Mouse (Mus musculus): ENCODE data around the gene Hoxb13.
A peak's percentile ranks its signal among the peaks of the same experiment; 100 is the strongest.

Gene Hoxb13

DNA sequence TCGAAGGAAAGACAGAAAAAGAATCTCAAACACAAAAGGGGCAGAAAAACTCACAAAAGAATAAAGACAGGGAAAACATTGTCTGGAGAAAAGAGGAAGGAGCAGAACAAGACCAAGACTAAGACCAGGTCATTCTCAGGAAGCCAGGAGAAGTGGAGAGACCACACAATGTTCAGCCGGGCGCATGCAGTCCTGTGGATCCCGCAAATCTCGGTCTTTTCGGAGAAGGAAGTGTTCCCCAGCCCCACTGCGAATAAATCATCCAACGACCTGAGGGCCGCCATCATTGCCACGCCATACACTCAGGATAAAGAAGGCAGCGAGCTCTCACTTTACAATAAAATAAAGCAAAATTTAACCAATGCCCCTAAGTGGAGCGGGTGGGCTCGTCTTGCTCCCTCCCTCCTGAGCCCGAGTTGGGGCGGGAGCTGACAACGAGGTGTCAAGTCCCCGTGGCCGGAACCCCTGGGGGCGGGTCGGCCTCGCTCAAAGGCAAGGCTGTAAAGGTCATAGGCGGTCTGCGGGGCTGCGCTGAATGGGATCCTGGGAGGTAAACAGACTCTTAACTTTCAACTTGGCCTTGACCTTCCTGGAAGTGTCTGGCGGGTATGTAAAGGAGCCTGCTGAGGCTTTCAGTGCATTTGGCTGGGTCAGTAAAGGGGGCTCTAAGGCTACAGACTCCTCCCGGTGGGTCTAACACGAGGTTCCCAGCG, 4.2 kb upstream of the Hoxb13 start:
- no peak for DNase-seq (ENCODE audit: low spot score)

DNA sequence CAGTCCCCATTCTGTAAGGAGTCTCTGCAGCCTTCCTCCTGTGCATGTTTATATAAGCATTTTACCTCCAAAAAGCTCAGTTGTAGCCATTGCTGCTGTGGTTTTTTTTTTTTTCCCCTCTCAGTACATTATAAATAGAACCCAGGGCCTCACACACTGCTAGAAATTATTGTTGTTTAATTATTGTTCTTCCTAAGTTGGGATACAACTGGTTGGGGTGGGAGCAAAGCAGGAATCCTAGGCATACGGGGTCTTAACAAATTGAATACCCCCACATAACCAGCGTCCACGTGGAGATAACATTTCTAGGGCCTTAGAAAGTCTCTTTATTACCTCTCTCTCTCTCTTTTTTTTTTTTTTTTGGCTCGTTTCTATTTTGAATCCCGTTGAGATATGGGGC, 3.0 kb upstream of the Hoxb13 start:
- no peak for DNase-seq (ENCODE audit: low spot score)

DNA sequence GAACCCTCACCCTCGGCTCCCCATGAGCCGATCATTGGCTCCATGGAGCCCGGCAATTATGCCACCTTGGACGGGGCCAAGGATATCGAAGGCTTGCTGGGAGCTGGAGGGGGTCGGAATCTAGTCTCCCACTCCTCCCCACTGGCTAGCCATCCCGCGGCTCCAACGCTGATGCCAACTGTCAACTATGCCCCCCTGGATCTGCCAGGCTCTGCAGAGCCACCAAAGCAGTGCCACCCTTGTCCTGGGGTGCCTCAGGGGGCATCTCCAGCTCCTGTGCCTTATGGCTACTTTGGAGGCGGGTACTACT, 240 bp downstream of the Hoxb13 start:
- DNase-seq (ENCODE audit: low spot score), result no peak

DNA sequence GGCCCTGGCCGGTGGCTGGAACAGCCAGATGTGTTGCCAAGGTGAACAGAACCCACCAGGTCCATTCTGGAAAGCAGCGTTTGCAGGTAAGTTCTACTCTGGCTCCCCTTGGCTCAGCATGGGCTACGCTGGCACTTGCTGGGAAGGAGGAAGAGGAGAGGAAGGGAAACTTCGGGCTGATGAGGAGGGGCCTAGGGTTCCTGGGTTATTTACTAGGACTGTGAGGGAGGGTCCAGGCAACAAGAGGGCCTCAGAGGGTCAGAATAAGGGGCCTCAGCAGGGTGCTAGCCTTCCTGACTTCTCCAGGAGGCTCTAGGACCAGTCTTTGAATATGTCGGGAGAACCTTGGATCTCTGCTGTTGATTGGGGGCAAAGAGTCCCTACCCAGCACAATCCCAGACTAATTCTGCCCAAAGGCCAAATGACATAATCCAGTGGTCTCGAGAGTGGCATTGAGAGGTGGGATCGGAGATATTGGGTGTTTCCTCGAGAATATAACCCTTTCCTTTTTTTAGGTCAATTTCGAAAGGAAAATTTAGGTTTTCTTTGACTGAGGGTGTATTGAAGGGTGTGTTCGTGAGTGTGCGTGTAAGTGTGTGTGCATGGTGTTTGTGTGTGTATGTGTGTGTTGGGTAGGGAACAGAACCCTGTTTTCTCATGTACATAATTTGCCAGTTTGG, 985 bp downstream of the Hoxb13 start:
- no peak for DNase-seq (ENCODE audit: low spot score)

DNA sequence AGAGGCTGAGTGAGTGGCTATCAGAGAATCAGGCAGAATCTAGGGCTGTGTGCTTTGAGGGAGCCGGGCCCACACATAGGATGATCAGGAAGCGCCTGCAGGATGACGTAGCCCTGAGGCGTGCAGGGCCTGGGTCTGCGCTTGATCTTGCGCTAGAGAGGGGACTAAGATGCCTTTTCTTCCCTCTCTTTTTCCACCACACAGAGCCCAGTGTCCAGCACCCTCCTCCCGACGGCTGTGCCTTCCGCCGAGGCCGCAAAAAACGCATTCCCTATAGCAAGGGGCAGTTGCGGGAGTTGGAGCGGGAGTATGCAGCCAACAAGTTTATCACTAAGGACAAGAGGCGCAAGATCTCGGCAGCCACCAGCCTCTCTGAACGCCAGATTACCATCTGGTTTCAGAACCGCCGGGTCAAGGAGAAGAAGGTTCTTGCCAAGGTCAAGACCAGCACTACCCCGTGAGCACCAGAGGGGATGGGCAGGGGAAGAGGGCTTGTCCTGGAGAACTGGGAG, 1.7 kb downstream of the Hoxb13 start:
- DNase-seq (ENCODE audit: low spot score), result no peak

DNA sequence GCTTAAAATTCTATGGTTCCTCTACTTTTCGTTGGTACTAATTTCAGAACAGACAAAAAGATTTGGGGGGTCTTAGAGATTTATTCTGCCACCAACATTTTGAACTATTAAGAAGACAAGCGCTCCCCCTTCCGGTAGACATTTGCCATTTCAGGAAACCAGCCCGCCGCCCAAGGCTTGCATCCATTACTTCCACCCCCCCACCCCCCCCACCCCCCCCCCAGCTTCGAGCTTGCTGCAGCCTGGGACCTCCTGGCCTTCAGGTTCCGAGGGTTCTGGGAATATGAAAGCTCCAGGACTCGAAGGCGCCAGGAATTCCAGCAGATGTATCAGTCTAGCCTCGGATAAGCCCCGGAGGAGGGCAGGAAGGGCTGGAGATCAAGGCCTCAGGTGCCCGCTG, 4.5 kb downstream of the Hoxb13 start:
- DNase-seq (ENCODE audit: low spot score), result no peak

DNA sequence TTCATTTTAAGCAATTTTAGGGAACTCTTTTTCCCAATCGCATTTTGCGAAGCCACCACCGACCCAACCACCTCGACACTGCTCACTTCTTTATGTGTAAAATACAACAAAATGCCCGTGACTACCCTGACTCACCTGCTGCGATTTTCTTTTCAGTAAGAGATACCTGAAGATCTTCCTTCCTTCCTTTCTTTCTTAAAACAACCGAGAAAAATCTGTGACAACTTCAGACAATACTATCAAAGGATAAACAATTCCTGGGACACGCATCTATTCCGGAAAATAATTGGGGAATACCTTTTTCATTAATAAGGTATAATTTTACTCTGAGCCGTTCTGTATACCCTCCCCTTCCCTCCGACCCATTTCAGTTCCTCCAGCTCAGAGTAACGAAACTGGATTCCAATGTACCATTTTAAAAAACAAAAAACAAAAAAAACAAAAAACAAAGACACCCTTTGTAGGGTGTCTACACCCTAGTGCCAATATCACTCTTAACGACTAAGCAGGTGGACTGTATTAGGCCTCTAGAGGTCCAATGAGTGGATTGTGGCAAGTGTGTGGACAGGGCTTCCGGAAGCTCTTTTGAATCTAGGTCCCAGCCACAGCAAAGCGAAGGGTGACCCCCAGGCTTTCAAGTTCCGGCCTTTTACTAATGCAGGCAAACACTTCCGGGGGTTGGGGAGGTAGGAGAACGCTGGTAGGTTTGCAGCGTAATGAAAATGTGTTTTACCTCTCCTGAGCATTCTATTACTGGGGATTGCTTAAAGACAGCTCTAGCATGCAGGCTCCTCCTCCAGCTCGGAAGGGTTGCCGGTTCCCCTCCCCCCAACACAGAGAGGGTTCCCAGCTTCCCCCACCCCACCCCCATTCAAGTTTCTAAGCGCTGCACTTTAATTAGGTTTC, 5.3 kb downstream of the Hoxb13 start:
- no peak for DNase-seq (ENCODE audit: low spot score)

DNA sequence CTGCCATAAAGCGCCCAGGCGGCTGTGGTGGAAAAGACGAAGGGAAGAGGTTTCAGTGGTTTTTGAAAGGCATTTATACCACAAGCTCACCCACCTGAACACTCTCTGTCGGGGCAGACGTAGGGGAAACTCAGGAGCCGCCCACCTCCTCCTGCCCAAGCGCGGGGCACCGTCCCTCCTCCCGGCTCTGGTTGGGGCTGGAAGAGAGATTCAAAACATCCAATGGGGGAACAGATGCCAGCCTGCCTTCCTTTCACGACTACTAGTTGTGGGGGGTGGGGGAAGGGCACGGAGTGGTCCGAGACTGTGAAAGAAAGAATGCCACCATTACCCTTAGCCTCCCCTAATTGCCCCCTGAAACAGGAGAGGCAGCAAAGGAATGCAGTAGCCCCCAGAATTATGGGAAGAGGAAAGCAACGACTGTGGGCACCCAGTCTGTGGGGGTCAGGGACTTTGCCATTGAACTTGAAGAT, 6.1 kb downstream of the Hoxb13 start:
- DNase-seq (ENCODE audit: low spot score), result no peak

DNA sequence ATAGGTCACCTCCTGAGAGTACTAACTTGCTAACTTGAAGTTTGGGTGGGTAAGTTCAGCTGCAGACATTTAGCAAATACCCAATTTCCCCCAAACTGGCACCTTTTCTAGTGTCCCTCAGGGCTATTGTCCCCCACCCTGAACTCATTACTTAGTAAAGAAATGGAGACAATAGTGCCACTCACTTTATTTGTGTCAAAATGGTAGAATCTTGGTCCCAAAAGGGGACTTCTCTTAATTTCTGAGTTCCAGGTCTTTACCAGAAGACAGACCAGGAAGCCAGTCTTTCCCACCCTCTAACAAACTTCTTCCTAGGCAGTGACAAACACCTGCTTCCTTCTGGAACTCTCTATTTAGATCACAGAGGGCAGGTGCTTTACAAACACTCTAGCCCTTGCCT, 7.6 kb downstream of the Hoxb13 start:
- DNase-seq (ENCODE audit: low spot score), result no peak

DNA sequence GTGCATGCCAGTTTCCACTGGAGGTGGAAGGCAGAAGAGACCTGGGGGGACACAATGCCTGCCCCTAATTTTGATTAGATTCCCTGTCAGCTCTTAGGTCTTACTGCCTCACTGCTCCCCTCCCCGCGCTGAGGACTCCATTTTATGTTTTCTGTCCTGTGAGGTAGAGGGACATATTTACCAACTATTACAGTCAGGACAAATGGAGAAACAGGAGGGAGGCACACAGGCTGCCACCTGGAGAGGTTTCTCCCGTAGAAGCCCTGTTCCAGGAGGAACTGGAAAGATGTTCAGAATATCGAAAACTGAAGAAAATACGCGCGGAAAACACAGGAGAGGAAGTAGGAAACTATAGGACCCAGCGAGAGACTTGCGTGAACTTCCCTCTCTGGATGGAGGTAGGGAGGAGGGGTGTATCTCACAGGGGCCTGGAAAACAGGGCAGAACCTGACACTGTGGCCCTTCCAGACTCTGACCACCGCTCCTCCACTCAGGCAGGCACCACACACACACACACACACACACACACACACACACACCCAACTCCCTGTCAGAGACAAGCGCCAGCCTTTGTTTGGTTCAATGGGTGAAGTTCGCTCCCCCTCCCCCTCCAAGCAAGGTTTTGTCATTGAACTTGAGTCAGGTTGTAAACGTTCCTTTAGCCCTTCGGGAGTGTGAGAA, 8.4 kb downstream of the Hoxb13 start:
- DNase-seq (ENCODE audit: low spot score), result no peak

DNA sequence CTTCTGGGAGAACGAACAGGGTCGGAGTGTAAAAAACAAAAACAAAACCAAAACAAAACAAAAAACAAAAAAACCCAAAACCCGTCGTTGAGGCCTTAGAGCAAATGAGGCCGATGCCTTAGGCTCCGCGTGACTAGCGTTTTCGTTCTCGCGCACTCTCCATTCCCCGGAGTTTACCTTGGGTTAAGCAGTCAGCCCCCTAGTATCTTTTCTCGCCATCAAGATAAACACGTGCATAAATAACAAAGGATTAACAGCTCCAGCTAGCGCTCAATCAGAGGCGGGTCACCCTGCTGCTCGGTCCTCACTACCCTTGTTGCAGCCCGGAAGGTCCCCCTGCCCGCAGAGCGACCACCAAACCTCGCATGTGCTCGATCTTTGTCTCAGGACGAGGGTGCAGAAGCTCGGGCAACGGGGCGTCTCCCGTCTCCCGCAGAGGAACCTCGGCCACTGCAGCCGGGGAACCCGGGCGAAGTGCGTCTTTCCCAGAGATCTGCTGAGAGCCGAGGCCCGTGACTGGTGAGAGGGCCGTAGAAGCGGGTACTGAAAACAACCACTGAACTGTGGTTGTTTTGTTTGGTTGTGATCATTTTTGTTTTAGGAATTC, 9.2 kb downstream of the Hoxb13 start:
- DNase-seq (ENCODE audit: low spot score), result no peak

DNA sequence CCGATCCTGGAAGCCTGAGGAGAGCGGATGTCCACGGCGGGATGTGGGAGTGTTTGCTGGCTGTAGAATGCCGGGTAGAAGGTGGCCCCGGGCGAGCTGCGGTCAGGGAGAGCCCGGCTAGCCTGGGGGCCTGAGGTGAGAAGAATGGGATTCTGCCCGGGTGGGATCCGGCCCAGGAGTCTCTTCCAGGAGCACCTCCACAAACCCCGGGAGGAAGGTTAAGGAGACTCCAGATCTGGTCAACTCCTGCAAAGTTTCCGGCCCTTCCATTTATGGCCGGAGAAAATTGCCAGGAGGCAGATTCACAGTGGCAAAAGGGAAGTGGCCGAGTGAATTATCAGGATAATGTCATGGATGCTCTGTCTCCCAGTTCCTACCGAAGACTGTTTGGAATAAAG, 9.7 kb downstream of the Hoxb13 start:
- no peak for DNase-seq (ENCODE audit: low spot score)

DNA sequence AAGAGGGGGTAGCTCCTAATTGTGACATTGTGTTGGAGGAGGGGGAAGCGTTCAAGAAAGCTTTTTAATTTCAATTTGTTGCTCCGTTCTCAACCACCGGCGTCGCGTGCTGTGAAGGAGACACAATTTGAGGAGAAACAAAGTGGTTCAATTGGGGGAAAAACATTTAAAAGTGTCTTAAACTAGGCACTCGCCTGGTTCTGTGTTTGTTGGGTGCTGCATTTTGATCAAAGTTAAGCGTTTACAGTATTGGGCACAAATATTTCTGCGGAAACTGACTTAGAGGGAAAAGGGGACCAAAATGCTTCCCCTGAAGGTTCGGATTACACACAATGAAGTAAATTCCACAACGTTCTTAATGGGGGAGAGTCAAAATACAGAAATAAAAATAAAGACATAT, 10.2 kb downstream of the Hoxb13 start:
- no peak for DNase-seq (ENCODE audit: low spot score)

DNA sequence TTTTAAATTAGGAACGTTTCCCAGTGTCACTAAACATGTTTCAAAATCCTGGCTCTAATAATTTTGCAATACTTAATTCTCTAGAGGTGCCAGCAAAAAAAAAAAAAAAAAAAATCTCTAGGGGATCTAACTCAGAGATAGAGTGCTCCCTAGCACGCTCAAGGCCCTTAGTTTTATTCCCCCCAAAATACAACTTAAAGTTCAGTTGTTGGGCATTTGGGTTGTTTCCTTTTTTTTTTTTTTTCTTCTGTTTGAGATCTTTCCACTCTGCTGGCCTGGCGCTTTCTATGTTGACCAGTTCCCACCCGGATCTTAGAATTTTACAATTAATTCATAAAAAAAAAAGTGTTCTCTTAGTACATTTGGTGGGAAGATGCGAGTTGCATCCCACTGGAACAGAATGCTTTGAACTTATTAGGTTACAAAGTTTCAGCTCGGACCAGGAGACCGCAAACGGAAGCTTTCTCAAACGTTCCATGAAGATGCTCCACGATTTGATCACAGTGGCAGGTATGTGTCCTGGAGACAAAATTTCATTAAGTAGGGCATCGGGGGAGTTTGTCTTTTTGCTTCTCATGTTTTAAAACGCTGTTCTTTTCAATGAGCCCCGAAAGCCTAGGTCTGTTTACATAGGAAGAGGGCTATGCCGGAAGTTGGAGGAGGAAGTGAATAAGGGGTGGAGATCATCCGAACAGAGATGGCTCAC, 11.5 kb downstream of the Hoxb13 start:
- DNase-seq (ENCODE audit: low spot score), result no peak

DNA sequence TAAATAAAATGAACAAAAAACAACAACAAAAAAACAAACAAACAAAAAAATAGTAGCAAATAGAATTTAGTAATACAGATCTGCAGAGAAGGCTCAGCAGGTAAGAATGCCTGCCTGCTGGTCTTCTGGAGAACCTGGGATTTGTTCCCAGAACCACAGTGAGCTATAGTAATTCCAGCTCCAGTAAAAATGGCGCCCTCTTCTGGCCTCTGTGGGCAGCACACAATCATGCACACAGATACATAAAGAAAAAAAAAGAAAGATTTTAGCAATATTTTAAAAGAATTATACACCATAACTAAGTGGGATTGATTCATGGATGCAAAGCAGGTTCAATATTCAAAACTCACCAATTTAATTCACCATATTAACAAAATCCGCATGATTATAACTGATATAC, 29.7 kb downstream of the Hoxb13 start:
- no peak for DNase-seq (ENCODE audit: low spot score)

DNA sequence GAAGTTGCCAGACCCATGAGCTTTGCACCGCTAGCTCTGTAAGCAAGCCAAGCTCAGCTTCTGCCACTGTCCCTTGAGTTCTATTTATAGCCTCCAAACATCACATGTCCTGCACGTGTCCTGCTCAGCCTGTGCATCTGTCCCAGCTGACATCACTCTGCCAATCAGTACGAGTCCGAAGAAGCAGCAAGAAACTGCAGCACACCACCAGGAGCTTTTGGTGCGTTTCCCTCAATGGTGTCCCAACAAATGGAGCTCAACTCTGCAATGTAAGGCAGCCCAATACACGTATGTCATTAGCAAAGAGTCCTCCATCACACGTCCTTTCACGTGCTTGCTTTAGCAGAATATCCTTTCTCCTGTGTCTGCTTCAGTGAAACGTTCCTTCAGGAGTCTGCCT, 33.6 kb downstream of the Hoxb13 start:
- no peak for DNase-seq (ENCODE audit: low spot score)

DNA sequence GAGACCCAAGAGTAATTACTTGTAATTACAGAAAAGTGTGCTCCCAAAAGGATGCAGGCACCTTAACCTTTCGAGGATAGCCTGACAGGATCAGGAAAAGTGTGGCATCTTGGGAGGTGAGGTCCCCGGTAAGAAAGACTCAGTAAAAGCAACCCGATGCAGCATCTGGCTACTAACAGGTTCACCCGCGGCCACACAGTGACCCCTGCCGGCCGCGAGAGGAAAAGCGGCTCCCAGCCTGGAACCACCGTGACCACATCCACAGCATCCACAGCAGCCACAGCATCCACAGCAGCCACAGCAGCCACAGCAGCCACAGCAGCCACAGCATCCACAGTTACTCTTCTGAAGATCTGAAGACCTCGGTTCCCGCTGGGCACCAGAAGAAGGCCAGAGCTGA, 40.8 kb downstream of the Hoxb13 start:
- peak; percentile 38 for DNase-seq (ENCODE audit: low spot score)

DNA sequence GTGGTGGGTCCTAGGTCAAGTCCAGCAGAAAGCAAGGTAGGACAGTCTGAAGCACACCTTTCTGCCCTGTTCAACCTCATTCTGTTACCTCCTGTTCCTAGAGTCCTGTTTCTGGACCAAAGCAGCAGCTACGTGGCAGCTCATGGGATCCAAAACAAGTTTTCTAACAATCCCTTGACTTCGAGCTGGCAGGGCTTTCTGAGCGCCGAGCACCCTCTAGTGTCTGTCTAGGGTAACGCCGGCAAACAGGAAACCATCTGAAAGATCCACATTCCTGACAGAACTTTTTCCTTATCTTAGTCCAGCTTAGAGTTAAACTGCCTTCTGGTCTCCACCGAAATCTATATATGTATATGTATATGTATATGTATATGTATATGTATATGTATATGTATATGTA, 46.1 kb downstream of the Hoxb13 start:
- peak; percentile 46 for DNase-seq (ENCODE audit: low spot score)
